Mouse (Mus musculus): Measurements from ENCODE around the gene Lrrc25.
A peak's percentile ranks its signal among the peaks of the same experiment; 100 is the strongest.

DNA sequence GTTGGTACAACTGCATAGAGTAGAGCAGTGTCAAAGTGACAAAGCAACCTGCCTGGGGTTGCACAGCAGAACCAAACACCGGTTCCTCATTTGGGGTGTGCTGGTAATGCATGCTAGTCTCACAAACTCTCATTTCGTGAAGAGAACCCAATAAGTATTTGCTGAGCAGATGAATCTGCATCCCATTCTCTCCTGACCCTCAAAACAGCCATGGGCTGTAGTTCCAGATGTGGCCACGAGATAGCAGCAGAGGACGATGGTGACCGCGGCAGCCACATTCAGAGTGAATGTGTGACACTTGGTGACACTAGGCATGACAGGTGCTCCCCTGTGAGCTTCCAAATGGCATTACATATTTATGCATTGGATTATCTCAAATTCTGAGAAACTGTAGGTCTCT, 4.1 kb upstream of the Lrrc25 start:
- peak; percentile 91; the same call in 1 of the 2 replicates for TF ChIP-seq CTCF (IDR thresholded peaks at IDR 0.05; ENCODE audit: control insufficient read depth, insufficient read depth, insufficient replicate concordance, low read depth, low read length)
- TF ChIP-seq POLR2A (IDR thresholded peaks at IDR 0.05; ENCODE audit: control insufficient read depth, low read depth, low read length) = no peak

Measured in testis, adult 2 months (tissue).